Mouse (Mus musculus) T-helper 2 cell (primary cell): Measurements from ENCODE around the gene 2900026A02Rik.

ENCODE experiments used
- in situ Hi-C: fragments of 300-600 bp; cut with MboI, MseI; formaldehyde crosslinking; loops from one replicate; pipeline ENCODE4 v1.15.1; 2025; ENCODE audit warnings: high pct_unique_total_duplicates

Gene 2900026A02Rik

GRCm38 (mm10) chr5:113221147-113221865, at the start of gene 2900026A02Rik:
2900026A02Rik (minus strand) TSS chr5:113221236.
- in situ Hi-C loops: no loop called here

GRCm38 (mm10) chr5:113270043-113270442, 49.0 kb upstream of the 2900026A02Rik start:
- in situ Hi-C loops: no loop called here

GRCm38 (mm10) chr5:113268246-113268645, 47.2 kb upstream of the 2900026A02Rik start:
- in situ Hi-C loops: no loop called here

GRCm38 (mm10) chr5:113265637-113266036, 44.6 kb upstream of the 2900026A02Rik start:
- in situ Hi-C loops: no loop called here

DNA sequence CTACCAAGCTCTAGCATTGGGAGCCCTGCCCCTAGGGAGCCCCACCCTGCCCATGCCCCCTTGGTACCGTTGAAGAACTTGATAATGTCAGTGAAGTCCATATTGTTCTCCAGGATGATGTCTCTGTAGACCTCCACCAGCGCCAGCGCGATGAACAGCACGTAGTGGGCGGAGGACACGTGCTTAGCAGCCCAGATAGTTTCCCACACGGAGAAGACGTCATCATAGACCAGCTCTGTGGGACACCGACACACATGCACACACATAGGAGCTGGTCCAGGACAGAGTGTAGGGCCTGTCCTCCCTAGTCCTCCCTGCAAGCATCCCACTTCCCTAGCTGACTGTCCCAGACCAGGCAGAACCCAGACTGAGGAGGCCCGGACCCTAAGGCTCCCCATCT, 29.8 kb upstream of the 2900026A02Rik start:
- in situ Hi-C loops: no loop called here

DNA sequence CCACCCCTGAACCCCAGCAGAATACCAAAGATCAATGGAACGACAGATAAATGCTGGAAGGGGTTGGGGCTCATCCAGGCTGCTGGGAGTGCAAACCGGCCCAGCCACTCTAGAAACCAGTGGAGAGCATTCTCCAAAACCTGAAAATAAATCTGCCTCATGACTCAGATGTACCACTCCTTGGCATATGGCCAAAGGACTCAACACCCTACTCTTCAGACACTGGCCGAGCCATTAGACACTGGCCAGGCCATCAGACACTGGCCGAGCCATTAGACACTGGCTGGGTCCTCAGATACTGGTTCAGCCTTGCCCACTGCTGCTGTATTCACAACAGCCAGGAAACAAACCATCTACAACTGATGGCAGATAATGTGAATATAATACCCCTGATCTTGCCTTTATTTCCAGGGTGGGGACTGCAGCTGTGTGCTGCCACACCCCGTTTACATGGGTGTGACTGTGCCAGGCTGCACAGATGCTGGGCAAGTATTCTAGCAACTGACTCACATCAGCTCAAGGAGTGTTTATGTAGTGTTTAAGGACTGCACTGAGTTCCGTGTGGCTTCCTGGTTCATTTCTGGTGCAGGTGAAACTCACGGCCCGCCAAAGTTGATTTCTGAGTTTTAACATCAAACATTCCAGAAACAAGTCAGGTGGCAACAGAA, 28.4 kb upstream of the 2900026A02Rik start:
- in situ Hi-C loops: no loop called here

- in situ Hi-C loops: no loop called here
Measured at GRCm38 (mm10) chr5:113230196-113230595, 9.2 kb upstream of the 2900026A02Rik start.

- in situ Hi-C loops: loop anchor here (5.0 kb wide), 1 partner anchor 49 kb away; no protein-coding TSS in a partner anchor
Measured at GRCm38 (mm10) chr5:113226632-113227102, 5.6 kb upstream of the 2900026A02Rik start, which contains the start of gene Tmem211. Tmem211 (plus strand) TSS chr5:113226909.

GRCm38 (mm10) chr5:113225686-113226435, 4.8 kb upstream of the 2900026A02Rik start:
- in situ Hi-C loops: loop anchor here (5.0 kb wide), 1 partner anchor 49 kb away; no protein-coding TSS in a partner anchor

GRCm38 (mm10) chr5:113225271-113225670, 4.2 kb upstream of the 2900026A02Rik start:
- in situ Hi-C loops: loop anchor here (5.0 kb wide), 1 partner anchor 48 kb away; no protein-coding TSS in a partner anchor

DNA sequence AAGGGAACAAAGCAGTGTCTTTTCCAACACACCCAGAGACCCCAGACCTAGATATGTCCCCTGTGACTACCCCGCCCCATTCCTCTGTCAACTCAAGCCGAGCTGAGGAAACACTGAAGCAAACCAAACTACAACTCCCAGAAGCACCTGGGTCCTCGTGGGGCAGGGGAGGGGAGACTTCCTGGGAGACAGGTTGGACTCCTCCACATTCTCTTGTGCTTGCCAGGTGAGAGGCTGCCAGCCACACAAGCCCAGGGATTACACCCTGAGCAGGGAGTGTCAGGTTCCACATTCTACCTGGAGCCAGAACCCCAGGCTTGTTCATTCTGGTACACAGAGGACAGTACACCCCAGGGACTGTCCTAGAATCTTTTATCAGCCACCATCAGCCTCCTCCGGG, 2.9 kb upstream of the 2900026A02Rik start:
- in situ Hi-C loops: no loop called here

GRCm38 (mm10) chr5:113220383-113221146, 471 bp downstream of the 2900026A02Rik start:
- in situ Hi-C loops: no loop called here

GRCm38 (mm10) chr5:113219876-113220275, 1.2 kb downstream of the 2900026A02Rik start:
- in situ Hi-C loops: no loop called here

DNA sequence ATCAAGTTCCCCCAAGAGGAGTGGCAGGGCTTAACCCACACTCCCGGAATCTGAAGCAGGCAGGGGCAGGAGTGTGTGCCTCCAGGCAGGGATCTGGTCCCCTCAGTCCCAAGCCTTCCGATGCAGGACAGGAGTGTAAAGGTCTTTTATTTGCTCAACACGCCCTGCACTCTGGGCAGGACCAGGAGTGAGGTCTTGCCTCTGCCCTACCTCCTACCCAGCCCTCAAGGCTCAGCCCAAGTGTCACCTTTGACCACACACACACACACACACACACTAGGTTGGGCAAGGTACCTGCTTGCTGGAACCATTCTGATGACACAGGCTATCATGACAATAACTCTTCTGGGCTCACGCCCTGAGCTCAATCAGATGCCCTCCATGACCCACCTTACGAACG, 1.6 kb downstream of the 2900026A02Rik start:
- in situ Hi-C loops: no loop called here

DNA sequence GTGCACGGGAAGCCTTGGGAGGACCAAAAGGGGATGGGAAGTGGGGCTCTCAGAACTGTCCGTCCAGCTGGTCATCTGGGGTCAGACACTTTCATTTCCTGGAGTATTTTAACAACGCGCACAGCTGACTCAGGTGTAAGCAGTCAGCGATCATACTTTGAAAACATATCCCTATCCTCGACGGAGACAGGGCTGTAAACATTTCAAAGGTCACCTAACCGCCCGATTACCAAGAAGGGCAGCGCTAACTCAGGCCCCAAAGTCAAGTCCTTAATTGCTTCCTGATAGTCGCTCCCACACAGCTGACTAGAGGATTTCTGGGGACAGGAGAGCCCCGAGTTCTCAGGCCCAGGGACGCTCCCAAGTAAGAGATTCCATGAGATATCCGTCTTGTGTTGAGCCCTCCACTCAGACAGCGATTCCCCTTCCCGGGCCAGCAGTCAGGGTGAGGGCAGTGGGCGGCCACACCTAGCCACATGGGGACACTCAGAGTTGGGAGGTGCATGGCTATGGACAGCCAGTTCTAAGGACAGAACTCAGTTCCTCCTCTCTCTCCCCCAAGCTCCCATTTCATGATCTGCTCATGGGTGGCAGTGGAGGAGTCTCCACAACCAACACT, 2.3 kb downstream of the 2900026A02Rik start:
- in situ Hi-C loops: no loop called here

GRCm38 (mm10) chr5:113217076-113217475, 4.0 kb downstream of the 2900026A02Rik start:
- in situ Hi-C loops: no loop called here

DNA sequence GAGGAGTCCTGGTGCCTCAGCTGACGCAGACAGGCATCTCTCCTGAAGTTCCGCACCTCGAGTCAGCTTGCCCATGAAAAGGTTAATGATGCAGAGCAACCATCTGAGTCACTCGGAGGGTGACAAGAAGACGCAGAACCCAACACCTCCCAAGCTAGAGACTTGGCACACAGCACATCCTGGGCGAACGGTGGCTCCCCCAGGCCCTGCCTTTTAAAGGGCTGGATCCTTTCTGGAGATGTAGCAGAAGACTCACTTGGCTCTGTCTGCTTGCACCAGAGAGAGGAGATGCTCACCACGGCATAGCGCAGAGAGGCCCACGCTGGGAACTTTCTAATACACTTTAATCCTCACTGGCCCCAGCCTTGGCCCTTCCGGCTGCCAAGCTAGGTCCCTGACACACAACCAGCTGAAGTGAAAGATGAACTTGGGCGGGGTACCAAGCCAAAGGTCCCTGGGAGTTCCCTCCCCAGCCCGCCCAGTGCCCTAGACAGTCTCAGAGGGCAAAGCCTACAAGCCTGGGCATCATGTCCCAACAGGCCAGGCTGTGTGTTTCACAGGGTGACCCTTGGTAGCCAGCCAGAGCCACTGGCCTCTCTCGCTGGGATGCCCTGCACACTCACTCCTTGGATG, 4.6 kb downstream of the 2900026A02Rik start:
- in situ Hi-C loops: no loop called here

DNA sequence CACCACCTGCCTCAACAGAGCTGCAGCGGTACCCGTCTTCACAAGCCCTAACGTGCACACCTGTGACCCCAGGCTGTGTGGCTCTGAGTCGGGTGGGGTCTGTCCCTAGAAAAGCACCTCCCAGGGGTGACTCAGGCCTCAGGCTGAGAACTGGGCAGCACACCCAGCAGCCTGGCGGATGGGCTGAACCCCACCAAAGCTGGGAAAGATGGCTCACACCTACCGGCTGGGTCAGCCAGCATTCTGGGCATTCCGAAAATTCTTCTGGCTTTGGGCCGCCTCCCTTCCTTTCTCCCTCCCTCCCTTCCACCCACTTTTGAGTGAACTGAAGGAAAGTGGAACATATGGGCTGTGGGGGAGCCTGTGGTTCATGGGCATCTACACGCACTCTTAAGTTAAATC, 5.4 kb downstream of the 2900026A02Rik start:
- in situ Hi-C loops: no loop called here

DNA sequence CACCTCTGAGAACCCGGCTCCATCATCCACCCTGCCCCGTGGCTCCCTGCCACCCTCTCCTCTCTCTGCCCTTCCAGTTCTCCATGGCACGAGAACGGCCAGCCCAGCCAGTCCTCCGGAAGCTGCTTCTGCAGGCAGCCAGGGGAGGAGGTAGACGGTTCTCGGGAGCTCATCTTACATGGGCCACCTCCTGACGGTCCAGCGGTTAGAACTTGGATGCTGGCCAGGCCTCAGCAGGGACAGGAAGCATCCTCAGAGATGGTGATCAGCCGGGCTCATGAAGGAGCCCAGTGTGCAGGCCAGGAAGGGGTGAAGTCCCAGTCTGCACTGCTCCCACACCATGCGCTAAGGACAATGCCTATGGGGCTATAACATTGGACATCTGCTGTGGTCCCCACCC, 6.6 kb downstream of the 2900026A02Rik start:
- in situ Hi-C loops: no loop called here

GRCm38 (mm10) chr5:113214041-113214440, 7.0 kb downstream of the 2900026A02Rik start:
- in situ Hi-C loops: no loop called here
